Mouse (Mus musculus) neural tube, embryonic 14.5 days (tissue): Measurements from ENCODE around the gene Slk. TPM values are rescaled to one million over a fixed set of nuclear protein-coding genes. Genes with fewer than 3 reads are reported as not detected.

Experiments
- polyA plus RNA-seq: library from polyadenylated mRNA; unstranded; fragments of >200 nt; fragmentation: Nextera tagmentation; extraction: Ambion mirVana; gene quantifications from 2 replicates; pipeline ENCODE4 v1.2.1, GENCODE M21; 2014

Slk gene
- polyA plus RNA-seq, 1 experiment from 2014 or later: 12.5 TPM

Other genes starting within 250 kb of the Slk start
- gene Sh3pxd2a, start 115.3 kb upstream of the Slk start, polyA plus RNA-seq: 2.1 and 3.5 TPM in 2 replicates
- 26.0 and 30.7 TPM in 2 replicates for gene Stn1, start 42.2 kb upstream of the Slk start, polyA plus RNA-seq
- 0.37 TPM in 2 replicates for gene Col17a1, start 112.4 kb downstream of the Slk start, polyA plus RNA-seq
- gene Sfr1, start 152.0 kb downstream of the Slk start, polyA plus RNA-seq: 165 and 187 TPM in 2 replicates